ENCODE assay signal across 10 mouse cellular contexts in genomic region chr7:81341563-81341962, GRCm38 (mm10). TPM values are rescaled to one million over a fixed set of nuclear protein-coding genes. Genes with fewer than 3 reads are reported as not detected.
DNase-seq lines count a peak whose midpoint lies in the region; ATAC-seq and TF ChIP-seq lines count a peak whose summit lies in the region.
"Had no signal": no experiment of that assay in that cellular context is flagged by ENCODE, and none has a peak within 500 bp of the region (broad histone marks: within the 10 kb centered on the region; RNA-seq: fewer than 3 reads in every experiment).

No protein-coding gene starts in this region.

- H3K36me3 ChIP-seq in embryonic facial prominence, embryonic 11.5 days (replicated peaks; ENCODE audit: control insufficient read depth, insufficient read depth, low read depth, low read length), result peaks cover 7% of the 10 kb centered on the region
- H3K36me3 ChIP-seq in embryonic facial prominence, embryonic 10.5 days (replicated peaks), result peaks cover 75% of the 10 kb centered on the region
- peaks cover 24% of the 10 kb centered on the region for H3K36me3 ChIP-seq in liver, adult 2 months (ENCODE audit: control insufficient read depth, insufficient read depth, low read length)
- H3K36me3 ChIP-seq in liver, embryonic 11.5 days (ENCODE audit: control insufficient read depth, insufficient read depth, low read length), result peaks cover 41% of the 10 kb centered on the region

- H3K4me1 ChIP-seq in embryonic facial prominence, embryonic 11.5 days (ENCODE audit: control insufficient read depth, insufficient read depth, low read length), result no peaks in the 10 kb centered on the region; the same call in none of the 2 replicates
- peaks cover 19% of the 10 kb centered on the region for H3K4me1 ChIP-seq in embryonic facial prominence, embryonic 10.5 days
- peaks cover 19% of the 10 kb centered on the region for H3K4me1 ChIP-seq in liver, adult 2 months (ENCODE audit: control insufficient read depth, insufficient read depth, low read length)
- peaks cover 16% of the 10 kb centered on the region for H3K4me1 ChIP-seq in liver, embryonic 11.5 days (replicated peaks; ENCODE audit: control insufficient read depth, insufficient read depth, low read length)

- no peak overlapping the region for H3K27ac ChIP-seq in embryonic facial prominence, embryonic 11.5 days (replicated peaks; ENCODE audit: low read depth, low read length)
- H3K27ac ChIP-seq in embryonic facial prominence, embryonic 10.5 days (replicated peaks), result no peak overlapping the region
- no peak overlapping the region for H3K27ac ChIP-seq in liver, adult 2 months (replicated peaks; ENCODE audit: insufficient read depth, low read depth, low read length)
- no peak overlapping the region for H3K27ac ChIP-seq in liver, embryonic 11.5 days (ENCODE audit: low read depth, low read length)
- H3K27ac ChIP-seq: forebrain, embryonic 10.5 days; neural tube, embryonic 15.5 days had no signal

- no peak for TF ChIP-seq POLR2A in liver, adult 2 months (IDR thresholded peaks at IDR 0.05; ENCODE audit: extremely low read depth, insufficient read depth, low read length)

- peaks cover 6% of the 10 kb centered on the region; the same call in 1 of the 2 replicates for H3K79me2 ChIP-seq in liver, adult 2 months (ENCODE audit: control insufficient read depth, insufficient read depth, low read length)

- H3K27me3 ChIP-seq in embryonic facial prominence, embryonic 11.5 days (ENCODE audit: control insufficient read depth, insufficient read depth, low read length), result no peaks in the 10 kb centered on the region
- no peaks in the 10 kb centered on the region for H3K27me3 ChIP-seq in embryonic facial prominence, embryonic 10.5 days (replicated peaks; ENCODE audit: low read depth, poor library complexity, severe bottlenecking)
- H3K27me3 ChIP-seq in liver, adult 2 months (ENCODE audit: control insufficient read depth, insufficient read depth, low read length), result no peaks in the 10 kb centered on the region
- no peaks in the 10 kb centered on the region for H3K27me3 ChIP-seq in liver, embryonic 11.5 days (replicated peaks; ENCODE audit: control insufficient read depth, insufficient read depth, low read length)
- H3K27me3 ChIP-seq: neural tube, embryonic 15.5 days had no signal

- TF ChIP-seq CTCF in liver, adult 2 months (IDR thresholded peaks at IDR 0.05; ENCODE audit: low read depth, low read length), result peak; percentile 32; the same call in 1 of the 2 replicates

- no peak overlapping the region for H3K9ac ChIP-seq in embryonic facial prominence, embryonic 11.5 days (replicated peaks; ENCODE audit: low read length)
- H3K9ac ChIP-seq in liver, adult 2 months (ENCODE audit: low read depth, low read length), result no peak overlapping the region
- H3K9ac ChIP-seq in liver, embryonic 11.5 days (ENCODE audit: low read depth, low read length), result no peak overlapping the region
- H3K9ac ChIP-seq: neural tube, embryonic 15.5 days had no signal

- no peak overlapping the region for H3K4me3 ChIP-seq in embryonic facial prominence, embryonic 11.5 days (ENCODE audit: low read depth, low read length)
- H3K4me3 ChIP-seq in embryonic facial prominence, embryonic 10.5 days, result no peak overlapping the region
- no peak overlapping the region for H3K4me3 ChIP-seq in liver, adult 2 months (ENCODE audit: insufficient read depth, low read depth, low read length)
- no peak overlapping the region for H3K4me3 ChIP-seq in liver, embryonic 11.5 days (ENCODE audit: low read depth, low read length)
- H3K4me3 ChIP-seq: neural tube, embryonic 15.5 days had no signal

- no peaks in the 10 kb centered on the region for H3K9me3 ChIP-seq in embryonic facial prominence, embryonic 11.5 days (replicated peaks; ENCODE audit: control insufficient read depth, low read length)
- no peaks in the 10 kb centered on the region for H3K9me3 ChIP-seq in embryonic facial prominence, embryonic 10.5 days
- H3K9me3 ChIP-seq in liver, embryonic 11.5 days (ENCODE audit: control insufficient read depth, low read length), result no peaks in the 10 kb centered on the region
- H3K9me3 ChIP-seq: forebrain, embryonic 10.5 days; neural tube, embryonic 15.5 days had no signal

- H3K4me2 ChIP-seq in embryonic facial prominence, embryonic 11.5 days (ENCODE audit: low read depth, low read length), result no peak overlapping the region
- H3K4me2 ChIP-seq in liver, embryonic 11.5 days, result no peak overlapping the region
- H3K4me2 ChIP-seq: neural tube, embryonic 15.5 days had no signal

- DNase-seq in embryonic facial prominence, embryonic 11.5 days (ENCODE audit: low spot score), result peak; percentile 54
- no peak for DNase-seq in embryonic facial prominence, embryonic 10.5 days (ENCODE audit: low spot score)
- DNase-seq in liver, adult 2 months (ENCODE audit: extremely low read depth, low read depth, low spot score), result no peak
- DNase-seq in liver, embryonic 11.5 days (ENCODE audit: low spot score), result no peak
- DNase-seq in natural killer cell, adult 2 months (ENCODE audit: low spot score in 2 of 2), result peak; percentile 14 to 36
- DNase-seq in ovary, postnatal 10 days (ENCODE audit: low spot score), result no peak
- DNase-seq in adrenal gland, postnatal 4 days (ENCODE audit: low spot score in 2 of 2), result no peak

- no peak for ATAC-seq in embryonic facial prominence, embryonic 11.5 days (replicated peaks; ENCODE audit: insufficient number of reproducible peaks, low FRiP score, low TSS enrichment, low read depth)
- ATAC-seq in liver, embryonic 11.5 days (replicated peaks; ENCODE audit: low FRiP score), result no peak
- 0 out of 2 replicates have a peak, but pooled peaks have one; percentile 24 for ATAC-seq in common myeloid progenitor, adult 5-6 weeks (replicated peaks; ENCODE audit: low read depth, poor library complexity, severe bottlenecking)

- 58% methylated on average over 3 of the region's 3 CpGs for WGBS in embryonic facial prominence, embryonic 11.5 days
- 59% methylated on average over 3 of the region's 3 CpGs for WGBS in embryonic facial prominence, embryonic 10.5 days
- WGBS in liver, adult 2 months, result 48% methylated on average over 3 of the region's 3 CpGs
- WGBS in liver, embryonic 11.5 days, result 46% methylated on average over 3 of the region's 3 CpGs

RNA-seq across cellular contexts. Expression of gene Rps17, which starts 3.5 kb away (rescaled TPM):
- polyA plus RNA-seq in embryonic facial prominence, embryonic 11.5 days (2014; fragmentation: Nextera tagmentation; extraction: Ambion mirVana), result 1,234 and 1,235 TPM in 2 replicates
- 1,210 and 1,245 TPM in 2 replicates for polyA plus RNA-seq in embryonic facial prominence, embryonic 10.5 days (2016; fragmentation: Nextera tagmentation; extraction: Ambion mirVana)
- total RNA-seq in liver, adult 2 months (2014; rRNA removed), result 661 and 745 TPM in 2 replicates
- 501 and 572 TPM in 2 replicates for polyA plus RNA-seq in liver, adult 2 months (2012; rRNA removed)
- polyA plus RNA-seq in liver, embryonic 11.5 days (2014; fragmentation: Nextera tagmentation; extraction: Ambion mirVana), result 1,540 and 1,655 TPM in 2 replicates
- 3,700 and 3,979 TPM in 2 replicates for total RNA-seq in common myeloid progenitor, adult 5-6 weeks (2017)
- 1,000 to 10,000 TPM; 1,568 to 1,571 TPM for total RNA-seq in adrenal gland, postnatal 4 days (2021)

Comparison
In these comparisons a context has a peak if more than half of its experiments do, and no peak if none do; other contexts are left out.
1. DNase-seq: peak in embryonic facial prominence, embryonic 11.5 days (single experiment) and natural killer cell, adult 2 months (2 of 2); none in embryonic facial prominence, embryonic 10.5 days (single experiment), liver, adult 2 months (single experiment), liver, embryonic 11.5 days (single experiment), ovary, postnatal 10 days (single experiment) and adrenal gland, postnatal 4 days (0 of 2).